ENCODE assay signal across 15 mouse cellular contexts in genomic region chr5:147340741-147341414, GRCm38 (mm10). TPM values are rescaled to one million over a fixed set of nuclear protein-coding genes. Genes with fewer than 3 reads are reported as not detected.
A peak's percentile ranks its signal among the peaks of the same experiment; 100 is the strongest.
DNase-seq lines count a peak whose midpoint lies in the region; ATAC-seq lines count a peak whose summit lies in the region.
"Had no signal": no experiment of that assay in that cellular context is flagged by ENCODE, and none has a peak within 500 bp of the region (broad histone marks: within the 10 kb centered on the region; RNA-seq: fewer than 3 reads in every experiment).

No protein-coding gene starts in this region.

- intact Hi-C loops in gastrocnemius, postnatal 36 days (cut with DNase I): no loop called here

- no peak overlapping the region for H3K9ac ChIP-seq in heart, embryonic 16.5 days (ENCODE audit: low read length)
- no peak overlapping the region for H3K9ac ChIP-seq in hindbrain, embryonic 16.5 days (ENCODE audit: low read depth, low read length)
- H3K9ac ChIP-seq: embryonic facial prominence, embryonic 12.5 days had no signal

- peak overlapping the region; percentile 18; the same call in 1 of the 2 replicates for H3K27ac ChIP-seq in heart, embryonic 16.5 days (ENCODE audit: low read length)
- H3K27ac ChIP-seq in hindbrain, embryonic 16.5 days (ENCODE audit: low read depth, low read length): no peak overlapping the region
- H3K27ac ChIP-seq: embryonic facial prominence, embryonic 12.5 days had no signal

- H3K9me3 ChIP-seq in heart, embryonic 16.5 days (replicated peaks; ENCODE audit: control insufficient read depth, low read length): no peaks in the 10 kb centered on the region
- H3K9me3 ChIP-seq in hindbrain, embryonic 16.5 days (ENCODE audit: control insufficient read depth, low read length): no peaks in the 10 kb centered on the region
- H3K9me3 ChIP-seq: embryonic facial prominence, embryonic 12.5 days had no signal

- H3K4me2 ChIP-seq in heart, embryonic 16.5 days (ENCODE audit: low read depth, low read length): no peak overlapping the region
- H3K4me2 ChIP-seq in hindbrain, embryonic 16.5 days (ENCODE audit: low read length): no peak overlapping the region
- H3K4me2 ChIP-seq: embryonic facial prominence, embryonic 12.5 days had no signal

- 49% methylated on average over 13 of the region's 13 CpGs for WGBS in heart, embryonic 16.5 days
- 75% methylated on average over 13 of the region's 13 CpGs for WGBS in hindbrain, embryonic 16.5 days

- H3K4me3 ChIP-seq in heart, embryonic 16.5 days (ENCODE audit: low read length): no peak overlapping the region
- H3K4me3 ChIP-seq in hindbrain, embryonic 16.5 days (ENCODE audit: low read length): no peak overlapping the region
- H3K4me3 ChIP-seq: embryonic facial prominence, embryonic 12.5 days; myocyte had no signal

- H3K36me3 ChIP-seq in heart, embryonic 16.5 days (ENCODE audit: control insufficient read depth, insufficient read depth): no peaks in the 10 kb centered on the region
- no peaks in the 10 kb centered on the region for H3K36me3 ChIP-seq in hindbrain, embryonic 16.5 days (ENCODE audit: control insufficient read depth, insufficient read depth, low read length)
- H3K36me3 ChIP-seq: embryonic facial prominence, embryonic 12.5 days had no signal

- ATAC-seq in heart, embryonic 16.5 days (replicated peaks; ENCODE audit: extremely low read depth, insufficient read depth, low FRiP score): peak; percentile 45; the same call in 1 of the 2 replicates
- ATAC-seq in hindbrain, embryonic 16.5 days: no peak
- ATAC-seq in frontal cortex, adult (ENCODE audit: low TSS enrichment): no peak
- ATAC-seq: forebrain, embryonic 16.5 days had no signal

- H3K27me3 ChIP-seq in heart, embryonic 16.5 days (ENCODE audit: control insufficient read depth, insufficient read depth, low read length): no peaks in the 10 kb centered on the region
- no peaks in the 10 kb centered on the region for H3K27me3 ChIP-seq in hindbrain, embryonic 16.5 days (replicated peaks; ENCODE audit: control insufficient read depth, insufficient read depth, low read length)
- H3K27me3 ChIP-seq: embryonic facial prominence, embryonic 12.5 days had no signal

- H3K4me1 ChIP-seq in heart, embryonic 16.5 days (ENCODE audit: control insufficient read depth, insufficient read depth, low read length): no peaks in the 10 kb centered on the region
- no peaks in the 10 kb centered on the region for H3K4me1 ChIP-seq in hindbrain, embryonic 16.5 days (ENCODE audit: control insufficient read depth, insufficient read depth, low read depth, low read length)
- H3K4me1 ChIP-seq: embryonic facial prominence, embryonic 12.5 days had no signal

- no peak for DNase-seq in heart, adult 9 months (ENCODE audit: low spot score in 2 of 2)
- DNase-seq in B cell, adult 2 months: peak; percentile 87
- peak; percentile 58 for DNase-seq in induced T-regulatory cell, adult 2 months (ENCODE audit: low read depth)
- DNase-seq in spleen, postnatal 36 days (ENCODE audit: low spot score in 2 of 2): peak; percentile 75 to 77
- DNase-seq in gastrocnemius, postnatal 36 days: no peak
- DNase-seq: heart, postnatal 10 days had no signal

RNA-seq across cellular contexts. Expression of gene Urad, which starts 18.6 kb away (rescaled TPM):
- polyA plus RNA-seq in heart, embryonic 16.5 days (2015; fragmentation: Nextera tagmentation; extraction: Ambion mirVana): not detected in 2 replicates
- not detected for total RNA-seq in gastrocnemius, postnatal 36 days (2021)
- not detected in 2 replicates for polyA plus RNA-seq in hindbrain, embryonic 16.5 days (2015; fragmentation: Nextera tagmentation; extraction: Ambion mirVana)
- total RNA-seq: heart, postnatal 10 days; left cerebral cortex, postnatal 14 days had no signal
- polyA plus RNA-seq: embryonic facial prominence, embryonic 12.5 days; forebrain, embryonic 16.5 days; lung, embryonic 16.5 days; myocyte; urinary bladder, adult 2 months had no signal

RNA-seq across cellular contexts. Expression of gene Cdx2, which starts 33.8 kb away (rescaled TPM):
- 0.47 TPM in 1 of 2 replicates, not detected in the other for polyA plus RNA-seq in heart, embryonic 16.5 days (2015; fragmentation: Nextera tagmentation; extraction: Ambion mirVana)
- total RNA-seq in gastrocnemius, postnatal 36 days (2021): not detected
- polyA plus RNA-seq in hindbrain, embryonic 16.5 days (2015; fragmentation: Nextera tagmentation; extraction: Ambion mirVana): not detected in 2 replicates
- total RNA-seq: heart, postnatal 10 days; left cerebral cortex, postnatal 14 days had no signal
- polyA plus RNA-seq: embryonic facial prominence, embryonic 12.5 days; forebrain, embryonic 16.5 days; lung, embryonic 16.5 days; myocyte; urinary bladder, adult 2 months had no signal

RNA-seq across cellular contexts. Expression of gene Flt3, which starts 59.4 kb away (rescaled TPM):
- polyA plus RNA-seq in heart, embryonic 16.5 days (2015; fragmentation: Nextera tagmentation; extraction: Ambion mirVana): 0.26 and 0.37 TPM in 2 replicates
- under 1 TPM in 1 of 2 experiments, not detected in 1; 0.07 TPM for total RNA-seq in gastrocnemius, postnatal 36 days (2021)
- 1.8 and 2.3 TPM in 2 replicates for polyA plus RNA-seq in hindbrain, embryonic 16.5 days (2015; fragmentation: Nextera tagmentation; extraction: Ambion mirVana)

Comparison
In these comparisons a context has a peak if more than half of its experiments do, and no peak if none do; other contexts are left out.
1. DNase-seq: peak in B cell, adult 2 months (2 of 2), induced T-regulatory cell, adult 2 months (single experiment) and spleen, postnatal 36 days (2 of 2); none in heart, adult 9 months (0 of 2) and gastrocnemius, postnatal 36 days (0 of 2).